Mouse (Mus musculus): Measurements from ENCODE around the gene Kcnmb3. TPM values are rescaled to one million over a fixed set of nuclear protein-coding genes. Genes with fewer than 3 reads are reported as not detected.

The Kcnmb3 gene
- polyA plus RNA-seq (2012; fragmentation: generic; extraction: Trizol): not detected

GRCm38 (mm10) chr3:32492097-32493090, at the start of gene Kcnmb3:
TSS of gene Kcnmb3 (minus strand) at chr3:32492231.

GRCm38 (mm10) chr3:32529303-32529898, 37.4 kb upstream of the Kcnmb3 start, which contains the start of gene Mfn1:
TSS of gene Mfn1 (plus strand) at chr3:32529465.

GRCm38 (mm10) chr3:32509496-32510374, 17.7 kb upstream of the Kcnmb3 start, which contains the start of gene Zfp639:
TSS of gene Zfp639 (plus strand) at chr3:32510259.

Other genes starting within 250 kb of the Kcnmb3 start
- gene Zmat3, start 126.2 kb downstream of the Kcnmb3 start, polyA plus RNA-seq (2012; fragmentation: generic; extraction: Trizol): 10 to 100 TPM in 1 of 2 experiments, 1 to 10 TPM in 1; 5.1 to 12.4 TPM
- gene Pik3ca, start 94.6 kb downstream of the Kcnmb3 start, polyA plus RNA-seq (2012; fragmentation: generic; extraction: Trizol): 1 to 10 TPM in 1 of 2 experiments, under 1 TPM in 1; 0.51 to 7.6 TPM
- 10 to 100 TPM in 1 of 2 experiments, 1 to 10 TPM in 1; 2.2 to 14.6 TPM for gene Zfp639, start 18.0 kb upstream of the Kcnmb3 start, polyA plus RNA-seq (2012; fragmentation: generic; extraction: Trizol)
- 10 to 100 TPM in 1 of 2 experiments, 1 to 10 TPM in 1; 1.1 to 11.0 TPM for gene Mfn1, start 37.2 kb upstream of the Kcnmb3 start, polyA plus RNA-seq (2012; fragmentation: generic; extraction: Trizol)
- 1 to 10 TPM; 8.2 to 8.4 TPM for gene Gnb4, start 124.4 kb upstream of the Kcnmb3 start, polyA plus RNA-seq (2012; fragmentation: generic; extraction: Trizol)
- gene Actl6a, start 214.1 kb upstream of the Kcnmb3 start, polyA plus RNA-seq (2012; fragmentation: generic; extraction: Trizol): 10 to 100 TPM; 16.3 to 29.1 TPM
- gene Ndufb5, start 244.8 kb upstream of the Kcnmb3 start, polyA plus RNA-seq (2012; fragmentation: generic; extraction: Trizol): 100 to 1,000 TPM; 104 to 174 TPM
- gene Mrpl47, start 245.4 kb upstream of the Kcnmb3 start, polyA plus RNA-seq (2012; fragmentation: generic; extraction: Trizol): 1 to 10 TPM; 1.2 to 8.2 TPM